Mouse (Mus musculus) spleen, postnatal 36 days (tissue): ENCODE results near the gene Slc6a2.

Source experiments
- DNase-seq, 2 experiments: peaks; one replicate each; pipeline ENCODE4 v3.0.0; 2022; ENCODE audit warnings: low spot score in 2 of 2, mixed read lengths in 1 of 2

Gene Slc6a2

GRCm38 (mm10) chr8:92959779-92960178 lies at the start of gene Slc6a2:
TSS of gene Slc6a2 (plus strand) at chr8:92960079.
- no peak for DNase-seq

DNA sequence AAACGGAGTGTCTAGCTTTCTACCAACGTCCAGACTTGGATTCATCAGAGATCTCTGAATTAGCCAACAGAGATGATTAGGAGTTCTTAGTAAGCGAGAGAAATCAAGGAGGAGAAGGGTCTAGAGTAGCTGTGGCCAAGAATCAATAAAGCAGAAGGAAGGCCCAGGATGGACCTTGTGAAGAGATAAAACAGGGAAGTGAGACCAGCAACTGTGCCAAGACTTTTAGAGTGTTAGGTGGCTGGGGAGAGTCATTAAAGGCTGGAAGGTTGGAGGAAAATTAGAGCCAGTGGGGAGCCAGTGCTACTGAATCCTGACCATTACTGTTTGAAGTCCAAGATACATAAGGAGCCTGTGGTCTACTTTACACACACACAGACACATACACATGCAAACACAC lies 48.4 kb upstream of the Slc6a2 start:
- DNase-seq = no peak

GRCm38 (mm10) chr8:92913396-92913795 lies 46.5 kb upstream of the Slc6a2 start:
- DNase-seq = no peak

DNA sequence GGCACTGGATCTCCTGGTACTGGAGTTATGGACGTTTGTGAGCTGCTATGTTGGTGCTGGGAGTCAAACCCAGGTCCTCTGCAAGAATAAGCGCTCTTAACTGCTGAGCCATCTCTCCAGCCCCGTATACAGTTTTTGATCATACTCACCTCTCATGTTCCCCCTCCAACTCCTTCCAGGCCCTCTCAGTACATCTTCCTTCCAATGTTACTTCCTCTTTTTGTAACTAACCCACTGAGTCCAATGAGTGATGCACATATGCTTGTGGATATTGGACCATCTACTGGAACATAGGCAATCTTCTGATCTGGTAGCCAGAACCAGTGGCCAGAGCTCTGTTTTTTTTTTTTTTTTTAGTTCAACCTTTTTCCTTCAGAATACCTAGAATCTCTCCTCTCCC lies 43.8 kb upstream of the Slc6a2 start:
- DNase-seq = no peak

DNA sequence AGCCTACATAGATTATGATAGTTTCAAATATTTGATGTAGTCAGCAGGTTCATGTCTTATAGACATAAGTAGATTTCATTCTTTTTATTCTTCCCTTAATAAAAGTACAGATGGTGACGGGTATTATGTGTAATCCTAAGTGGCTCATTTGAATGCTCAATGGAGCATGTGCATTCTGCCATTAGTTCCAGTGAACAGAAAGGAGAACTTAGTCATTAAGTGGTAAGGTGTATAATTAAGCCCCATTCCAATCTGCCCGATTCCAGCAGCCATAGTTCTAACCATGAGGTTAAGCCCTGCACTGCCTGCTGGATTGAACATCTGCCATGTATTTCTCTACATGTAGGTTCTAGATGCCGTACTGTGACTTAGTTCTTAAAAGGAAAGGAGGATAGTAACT lies 38.1 kb upstream of the Slc6a2 start:
- DNase-seq = no peak

GRCm38 (mm10) chr8:92928986-92929385 lies 30.9 kb upstream of the Slc6a2 start:
- DNase-seq = no peak

GRCm38 (mm10) chr8:92938056-92938455 lies 21.8 kb upstream of the Slc6a2 start:
- DNase-seq = no peak

DNA sequence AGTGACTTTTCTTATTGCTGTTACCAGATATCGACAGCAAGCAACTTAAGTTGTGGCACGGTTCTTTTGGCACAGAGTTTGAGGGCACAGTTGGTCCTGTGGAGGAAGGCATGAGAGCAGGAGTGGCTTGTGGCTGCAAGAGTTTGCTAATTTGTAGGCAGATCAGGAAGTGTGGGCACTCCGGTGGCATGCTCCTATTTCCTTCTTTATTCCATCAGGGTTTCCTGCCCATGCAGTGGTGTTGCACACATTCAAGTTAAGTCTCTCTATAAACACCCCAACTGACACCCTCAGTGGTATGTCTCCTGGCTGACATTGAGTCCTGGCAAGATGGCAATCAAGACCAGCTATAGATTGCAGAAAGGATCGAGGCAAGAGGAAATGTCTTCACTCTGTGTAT lies 10.8 kb upstream of the Slc6a2 start:
- DNase-seq = no peak

GRCm38 (mm10) chr8:92950639-92951371 lies 9.1 kb upstream of the Slc6a2 start:
- DNase-seq = no peak

- DNase-seq = no peak
Measured at GRCm38 (mm10) chr8:92954044-92954443, 5.8 kb upstream of the Slc6a2 start.

GRCm38 (mm10) chr8:92960451-92960911 lies 602 bp downstream of the Slc6a2 start:
- no peak for DNase-seq

DNA sequence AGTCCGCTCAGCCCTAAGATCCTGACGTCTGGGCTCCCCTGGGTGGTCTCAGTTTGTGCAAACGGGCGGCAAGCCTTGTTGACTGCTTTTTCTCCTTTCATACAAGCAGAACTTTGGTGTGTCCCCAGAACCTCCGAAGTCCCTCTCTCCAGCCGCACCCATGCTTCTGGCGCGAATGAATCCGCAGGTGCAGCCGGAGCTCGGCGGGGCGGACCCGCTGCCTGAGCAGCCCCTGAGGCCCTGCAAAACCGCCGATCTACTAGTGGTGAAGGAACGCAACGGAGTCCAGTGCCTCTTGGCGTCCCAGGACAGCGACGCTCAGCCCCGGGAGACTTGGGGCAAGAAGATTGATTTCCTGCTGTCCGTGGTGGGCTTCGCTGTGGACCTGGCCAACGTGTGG lies 1.2 kb downstream of the Slc6a2 start:
- DNase-seq = no peak

DNA sequence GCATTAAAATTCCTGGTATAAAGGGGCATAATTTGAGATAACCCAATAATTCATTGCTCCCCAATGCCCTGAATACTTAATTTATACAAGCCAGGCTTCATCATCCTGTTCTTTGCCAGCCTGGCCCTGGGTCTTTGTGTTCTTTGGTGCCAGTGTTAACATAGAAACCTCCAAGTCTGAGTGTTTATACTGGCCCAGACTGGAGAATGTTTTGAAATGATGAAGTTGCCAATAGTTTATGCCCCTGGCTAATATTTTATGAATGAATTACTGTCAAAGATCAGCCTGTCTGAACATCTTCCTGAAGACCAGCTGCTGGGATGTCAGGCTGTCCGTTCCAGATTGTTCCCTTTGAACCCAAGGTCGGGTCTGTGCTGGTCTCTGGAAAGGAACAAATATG lies 4.7 kb downstream of the Slc6a2 start:
- no peak for DNase-seq

- no peak for DNase-seq
Measured at GRCm38 (mm10) chr8:92972949-92973348, 13.1 kb downstream of the Slc6a2 start.

GRCm38 (mm10) chr8:92976656-92977055 lies 16.8 kb downstream of the Slc6a2 start:
- no peak for DNase-seq

- no peak for DNase-seq
Measured at GRCm38 (mm10) chr8:92982491-92982890, 22.6 kb downstream of the Slc6a2 start.

DNA sequence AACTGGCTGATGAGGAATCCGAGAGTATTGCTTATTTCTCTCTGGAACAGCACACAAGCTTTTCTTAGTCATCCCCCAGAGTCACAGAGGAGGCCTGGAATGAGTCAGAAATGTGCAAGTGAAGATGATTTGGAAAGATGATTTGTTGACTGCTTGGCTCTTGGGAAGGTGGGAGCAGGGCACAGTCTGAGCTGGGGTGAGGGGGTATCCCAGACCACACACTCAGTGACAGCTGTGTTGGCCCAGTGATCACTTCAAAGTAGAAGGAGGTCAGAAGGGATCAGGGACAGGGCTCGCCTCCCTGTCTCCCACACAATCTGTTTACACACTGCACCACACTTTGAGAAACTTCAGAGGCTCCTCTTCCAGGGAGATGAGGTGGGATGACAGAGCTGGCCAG lies 24.5 kb downstream of the Slc6a2 start:
- DNase-seq = no peak

DNA sequence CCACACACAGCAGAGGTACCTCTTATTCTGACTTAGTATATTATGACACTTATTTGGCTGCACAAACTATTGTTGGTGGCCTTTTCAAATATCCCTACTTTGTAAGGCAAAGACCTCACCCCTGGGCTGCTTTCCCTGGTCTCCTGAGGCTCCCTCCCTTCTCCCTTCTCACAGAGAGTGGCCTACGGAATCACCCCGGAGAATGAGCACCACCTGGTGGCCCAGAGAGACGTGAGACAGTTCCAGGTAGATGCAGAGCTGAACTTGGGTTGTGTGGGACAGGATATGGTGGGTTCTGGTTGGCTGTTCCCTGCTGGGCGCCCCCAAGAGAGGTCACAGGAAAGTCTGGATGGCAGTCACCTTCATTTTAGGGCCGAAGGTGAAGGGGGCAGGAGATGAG lies 37.0 kb downstream of the Slc6a2 start:
- DNase-seq = no peak

- peak in 1 of 2 experiments; percentile 21 for DNase-seq
Measured at GRCm38 (mm10) chr8:92998600-92998999, 38.7 kb downstream of the Slc6a2 start.

DNA sequence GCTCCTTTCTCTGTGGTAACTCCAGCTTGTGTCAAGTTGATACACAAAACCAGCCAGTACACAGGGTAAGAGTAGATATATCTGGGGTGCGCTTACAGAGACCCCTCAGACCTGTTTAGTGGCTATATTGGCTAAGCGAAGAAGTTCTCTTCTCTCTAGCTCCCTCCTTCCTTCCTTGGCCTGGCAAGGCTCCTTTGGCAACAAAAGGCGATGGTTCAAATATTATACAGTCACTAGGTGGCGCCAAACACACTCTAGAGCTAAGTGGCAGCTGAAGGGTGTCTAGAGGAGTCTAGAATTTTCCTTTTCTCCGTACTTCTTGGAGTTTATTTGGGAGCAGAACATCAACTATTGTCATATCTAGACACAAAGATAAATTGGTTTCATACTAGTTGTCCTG lies 50.4 kb downstream of the Slc6a2 start:
- DNase-seq = no peak

DNA sequence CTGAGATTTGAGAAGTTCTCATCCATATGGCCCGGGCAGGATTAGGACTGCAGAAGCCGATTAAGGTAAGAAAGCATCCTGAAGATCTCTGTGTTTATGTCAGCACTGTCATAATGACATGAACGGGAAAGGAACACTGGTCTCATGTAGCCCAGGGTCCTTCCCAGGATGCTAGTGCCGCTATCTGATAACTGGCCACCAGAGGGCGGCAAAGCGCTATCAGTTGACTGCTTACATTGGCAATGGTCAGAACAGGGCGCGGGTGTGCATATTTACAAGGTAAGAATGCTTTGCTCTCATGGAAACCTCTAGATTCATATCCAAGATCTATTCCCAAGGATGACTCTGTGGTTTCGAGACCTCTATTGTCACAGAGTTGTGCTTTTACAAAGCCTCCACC lies 51.6 kb downstream of the Slc6a2 start:
- peak in 1 of 2 experiments; percentile 35 for DNase-seq

- DNase-seq = no peak
Measured at GRCm38 (mm10) chr8:93012226-93012625, 52.3 kb downstream of the Slc6a2 start.

- DNase-seq = no peak
Measured at GRCm38 (mm10) chr8:93014300-93014699, 54.4 kb downstream of the Slc6a2 start.

- DNase-seq = no peak
Measured at GRCm38 (mm10) chr8:93021738-93022137, 61.9 kb downstream of the Slc6a2 start.
